Mouse (Mus musculus): Measurements from ENCODE around the gene Gemin4. TPM values are rescaled to one million over a fixed set of nuclear protein-coding genes. Genes with fewer than 3 reads are reported as not detected.
A peak's percentile ranks its signal among the peaks of the same experiment; 100 is the strongest.
"Not testable (repeated sequence)": the region's sequence is repeated elsewhere in the genome, so short reads cannot be mapped to it uniquely, and the experiment has no call there.

Gene Gemin4
- polyA plus RNA-seq, 3 experiments from 2014 or later = 8.3 to 13.4 (median 11.0) TPM

GRCm38 (mm10) chr11:76216049-76216540 is 1.4 kb downstream of the Gemin4 start:
- ATAC-seq = no peak

- ATAC-seq = no peak
Observed at GRCm38 (mm10) chr11:76215011-76215410, 2.5 kb downstream of the Gemin4 start.

DNA sequence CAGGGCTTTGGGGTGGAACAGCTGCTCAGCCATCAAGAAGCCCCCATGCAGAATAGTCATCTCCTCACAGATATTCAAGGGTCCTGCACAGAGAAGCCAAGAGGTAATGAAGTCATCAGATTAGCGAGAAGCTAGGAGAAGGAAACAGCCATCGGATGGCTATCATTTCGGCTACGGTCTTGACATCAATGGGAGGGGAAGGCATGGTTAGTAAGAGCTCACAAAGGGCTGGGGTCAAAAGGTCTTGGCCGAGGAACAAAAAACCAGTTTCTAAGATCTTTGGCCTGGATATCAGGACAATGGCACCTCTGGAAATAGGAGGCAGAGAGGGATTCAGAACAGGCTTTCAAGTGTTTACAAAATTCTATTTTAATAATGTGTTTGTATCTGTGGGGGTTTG is 3.6 kb downstream of the Gemin4 start:
- no peak for ATAC-seq

- ATAC-seq = not testable (repeated sequence)
Observed at GRCm38 (mm10) chr11:76211595-76211994, 5.9 kb downstream of the Gemin4 start.

- no peak for ATAC-seq
Observed at GRCm38 (mm10) chr11:76210228-76210985, 7.1 kb downstream of the Gemin4 start.

- no peak for ATAC-seq
Observed at GRCm38 (mm10) chr11:76206793-76207192, 10.7 kb downstream of the Gemin4 start.

- ATAC-seq = peak; percentile 74
Observed at GRCm38 (mm10) chr11:76201761-76202674, 15.4 kb downstream of the Gemin4 start.

- ATAC-seq = no peak
Observed at GRCm38 (mm10) chr11:76196977-76197469, 20.4 kb downstream of the Gemin4 start.

- ATAC-seq = no peak
Observed at GRCm38 (mm10) chr11:76196275-76196976, 21.0 kb downstream of the Gemin4 start.

DNA sequence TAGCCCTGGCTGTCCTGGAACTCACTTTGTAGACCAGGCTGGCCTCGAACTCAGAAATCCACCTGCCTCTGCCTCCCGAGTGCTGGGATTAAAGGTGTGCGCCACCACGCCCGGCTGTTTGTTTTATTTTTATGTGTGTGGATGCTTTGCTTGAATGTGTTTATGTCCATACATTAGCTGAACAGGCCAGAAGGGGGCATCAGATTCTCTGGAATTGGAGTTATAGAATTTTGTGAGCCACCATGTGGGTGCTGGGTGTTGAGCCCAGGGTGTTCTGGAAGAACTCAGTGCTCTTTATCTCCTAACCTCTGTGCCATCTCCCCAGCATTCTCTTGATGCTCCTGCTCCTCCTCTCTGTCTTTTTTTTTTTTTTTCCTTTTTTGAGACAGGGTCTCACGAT is 30.6 kb downstream of the Gemin4 start:
- ATAC-seq = no peak

DNA sequence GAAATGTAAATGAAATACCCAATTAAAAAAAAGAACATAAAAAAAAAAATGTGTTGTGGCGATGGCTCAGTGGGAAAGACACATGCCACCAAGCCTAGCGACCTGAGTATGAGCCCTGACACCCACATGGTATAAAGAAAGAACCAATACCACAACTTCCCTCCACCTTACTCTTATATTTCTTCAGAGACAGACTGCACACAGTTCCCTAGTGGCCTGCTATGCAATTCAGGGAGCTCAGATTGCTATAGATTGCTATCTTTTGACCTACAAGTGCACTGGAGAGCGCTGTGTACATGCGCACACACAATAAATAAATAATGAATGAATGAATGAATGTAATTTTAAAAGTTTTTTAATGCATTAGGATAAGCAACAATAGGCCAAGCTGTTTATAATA is 33.7 kb downstream of the Gemin4 start:
- ATAC-seq = no peak

DNA sequence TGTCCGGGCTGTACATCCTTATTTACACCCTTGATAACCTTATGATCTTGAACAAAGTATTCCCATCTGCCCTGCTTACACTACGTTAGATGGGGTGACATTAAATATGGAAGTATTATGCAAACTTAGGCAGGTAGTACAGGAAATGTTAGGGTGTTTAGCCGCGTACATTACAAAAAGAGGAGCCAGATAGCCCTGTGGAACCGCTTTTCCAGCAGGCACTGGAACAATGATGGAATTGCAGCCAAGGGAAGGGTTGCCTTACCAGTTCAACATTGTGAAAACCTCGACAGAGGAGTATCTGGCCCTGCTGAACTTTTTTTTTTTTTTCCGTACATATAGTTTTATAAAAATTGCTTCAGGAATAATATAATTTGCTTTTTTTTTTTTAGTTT is 37.3 kb downstream of the Gemin4 start:
- no peak for ATAC-seq

DNA sequence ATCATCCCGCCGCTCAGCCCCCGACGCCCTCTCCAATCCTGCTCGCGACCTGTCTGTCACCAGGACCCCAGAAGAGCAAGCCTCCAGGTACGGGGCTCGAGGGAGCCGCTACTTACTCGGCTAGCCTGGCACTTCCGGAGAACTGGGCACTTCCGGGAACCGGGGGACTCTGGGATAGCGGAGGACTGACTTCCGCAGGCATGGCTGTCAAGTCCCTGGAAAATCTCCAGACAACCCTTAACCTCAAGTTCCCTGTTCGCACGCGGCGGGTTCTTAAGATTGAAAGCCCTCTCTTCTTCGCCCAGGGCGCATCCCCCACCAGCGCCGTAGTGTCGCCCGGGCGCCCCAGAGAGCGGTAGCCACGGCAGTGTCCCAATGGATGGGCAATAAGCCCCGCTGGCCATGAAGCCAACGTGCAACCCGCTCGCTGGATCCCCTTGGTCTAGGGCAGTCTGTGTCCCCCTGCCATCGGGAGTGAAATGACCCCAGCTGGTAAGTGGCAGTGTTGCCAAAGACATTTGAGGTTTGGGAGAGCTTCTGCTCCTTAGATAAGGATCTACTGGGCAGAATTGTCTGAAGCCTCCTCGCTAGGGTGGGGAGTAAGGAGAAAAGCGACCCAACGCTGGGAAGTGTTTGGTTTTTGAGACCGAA is 37.8 kb downstream of the Gemin4 start, which contains the start of the genes Vps53 and Fam57a:
Gene Vps53, minus strand, starts transcription at position 153 of the 651 bp plus-strand sequence.
Gene Fam57a, plus strand, starts transcription at position 177 of the 651 bp plus-strand sequence.
- peak; percentile 91 for ATAC-seq

DNA sequence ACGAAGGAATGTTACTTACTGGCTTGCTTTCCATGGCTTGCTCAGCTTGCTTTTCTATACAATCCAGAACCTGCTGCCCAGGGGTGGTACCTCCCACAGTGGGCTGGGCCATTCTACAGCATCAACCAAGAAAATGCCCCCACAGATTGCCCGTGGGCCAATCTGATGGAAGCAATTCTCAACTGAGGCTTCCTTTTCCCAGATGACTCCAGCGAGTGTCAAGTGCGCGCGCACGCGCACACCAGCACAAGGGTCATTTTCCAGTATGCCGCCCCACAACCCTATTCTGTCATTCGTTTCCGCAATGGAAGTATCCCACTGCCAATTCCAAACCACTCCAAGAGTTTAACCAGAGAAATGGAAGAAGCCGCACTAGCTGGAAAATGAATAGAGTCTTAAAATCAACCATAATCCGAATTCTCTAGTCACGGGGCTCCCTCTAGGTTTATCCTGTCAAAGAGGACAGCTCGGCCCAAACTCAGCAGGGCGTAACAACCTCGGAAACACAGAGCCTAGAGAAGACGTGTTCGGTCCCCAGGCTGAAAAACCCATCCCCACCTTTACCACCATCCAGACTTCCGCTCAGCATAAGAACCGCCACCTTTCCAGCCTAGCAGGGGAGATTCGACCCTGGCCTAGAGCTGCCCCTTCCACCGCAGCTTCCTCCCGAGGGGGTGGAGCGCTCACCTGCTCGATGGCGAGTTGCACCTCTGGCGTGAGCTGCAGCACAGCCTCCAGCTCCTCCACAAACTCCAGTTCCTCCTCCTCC is 38.6 kb downstream of the Gemin4 start:
- ATAC-seq = peak; percentile 59

DNA sequence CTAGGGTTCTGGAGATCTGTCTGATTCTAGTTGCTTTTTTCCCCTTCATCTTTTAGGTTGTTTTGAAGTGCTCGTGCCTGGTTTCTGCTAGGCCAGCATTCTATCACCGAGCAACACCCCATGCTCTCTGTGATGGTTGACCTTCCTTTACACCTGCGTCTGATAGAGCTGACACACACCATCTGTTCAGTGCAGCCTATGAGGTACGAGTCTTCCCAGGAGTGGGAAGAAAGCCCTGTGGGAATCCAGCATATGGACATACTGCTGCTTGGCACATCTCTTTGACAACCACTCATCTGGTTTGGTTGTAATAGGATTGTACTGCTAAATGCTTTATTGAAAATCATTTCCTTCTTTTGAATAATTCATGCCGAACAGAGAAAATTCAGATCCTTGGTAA is 47.3 kb downstream of the Gemin4 start:
- ATAC-seq = no peak

- no peak for ATAC-seq
Observed at GRCm38 (mm10) chr11:76168976-76169375, 48.5 kb downstream of the Gemin4 start.

GRCm38 (mm10) chr11:76167079-76167765 is 50.2 kb downstream of the Gemin4 start:
- no peak for ATAC-seq

DNA sequence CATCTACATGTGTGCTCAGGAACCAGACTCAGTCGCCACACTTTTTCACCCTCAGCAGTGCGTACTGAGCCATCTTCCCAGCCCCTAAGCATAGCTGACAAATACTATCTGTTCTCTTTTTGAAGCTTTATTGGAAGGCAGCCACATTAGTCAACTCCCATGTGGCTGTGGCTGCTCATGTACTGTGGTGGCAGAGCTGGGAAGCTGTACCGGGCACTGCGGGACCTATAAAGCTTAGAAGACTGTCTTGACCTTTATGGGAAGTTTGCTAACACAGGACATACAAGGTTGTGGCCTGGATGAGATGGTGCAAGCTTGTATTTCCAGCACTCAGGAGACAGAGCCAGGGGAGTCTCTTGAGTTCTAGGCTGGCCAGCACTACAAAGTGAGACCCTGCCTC is 50.8 kb downstream of the Gemin4 start:
- no peak for ATAC-seq
